Mouse (Mus musculus) midbrain, embryonic 12.5 days (tissue): ENCODE measurements around the gene Arhgef2. TPM values are rescaled to one million over a fixed set of nuclear protein-coding genes. Genes with fewer than 3 reads are reported as not detected.

Experiments
- ATAC-seq: fragments of 200-750 bp; cut with Nextera tagmentation; 2 replicates; pipeline ENCODE4 v1.8.0; 2017; ENCODE audit warnings: low read depth, moderate TSS enrichment, moderate library complexity; ENCODE audit not compliant: low FRiP score
- H3K27ac ChIP-seq: fragments of 300-500 bp; sonication (generic); replicated peaks from 2 replicates; pipeline ENCODE4 v1.5.1; 2016; ENCODE audit warnings: mild to moderate bottlenecking
- H3K27me3 ChIP-seq: fragments of 300-500 bp; sonication (generic); 2 replicates; pipeline ENCODE4 v1.6.1; 2016; ENCODE audit warnings: mild to moderate bottlenecking
- H3K36me3 ChIP-seq: fragments of 300-500 bp; sonication (generic); 2 replicates; pipeline ENCODE4 v1.6.1; 2016
- H3K4me1 ChIP-seq: fragments of 300-500 bp; sonication (generic); 2 replicates; pipeline ENCODE4 v1.6.1; 2016
- H3K4me2 ChIP-seq: fragments of 300-500 bp; sonication (generic); replicated peaks from 2 replicates; pipeline ENCODE4 v1.6.1; 2016; ENCODE audit warnings: mild to moderate bottlenecking, moderate library complexity
- H3K4me3 ChIP-seq: fragments of 300-500 bp; sonication (generic); 2 replicates; pipeline ENCODE4 v1.5.1; 2016; ENCODE audit warnings: mild to moderate bottlenecking
- H3K9ac ChIP-seq: fragments of 300-500 bp; sonication (generic); replicated peaks from 2 replicates; pipeline ENCODE4 v1.6.1; 2016; ENCODE audit warnings: mild to moderate bottlenecking, moderate library complexity
- H3K9me3 ChIP-seq: fragments of 300-500 bp; sonication (generic); 2 replicates; pipeline ENCODE4 v1.6.1; 2016; ENCODE audit warnings: mild to moderate bottlenecking
- WGBS: fragments of 180-500 bp; shearing (Covaris S2); methylation state at CpG from one replicate; pipeline ENCODE4 v1.1.7; 2016; 5-methylcytosine and 5-hydroxymethylcytosine counted together
- polyA plus RNA-seq: library from polyadenylated mRNA; unstranded; fragments of >200 nt; fragmentation: Nextera tagmentation; extraction: Ambion mirVana; gene quantifications from 2 replicates; pipeline ENCODE4 v1.2.1, GENCODE M21; 2016

Arhgef2 gene
- polyA plus RNA-seq, 1 experiment from 2014 or later: 143 TPM

- Histone ChIP-seq H3K9me3 (no peaks in the 10 kb centered on the region), H3K4me2 (no peak overlapping the region), H3K27ac (no peak overlapping the region), H3K36me3 (peaks cover 57% of the 10 kb centered on the region), H3K9ac (no peak overlapping the region), H3K27me3 (no peaks in the 10 kb centered on the region), H3K4me1 (no peaks in the 10 kb centered on the region), H3K4me3 (no peak overlapping the region)
- ATAC-seq: no peak
- 94% methylated on average over 14 of the region's 14 CpGs for WGBS
Measured at GRCm38 (mm10) chr3:88647779-88648413, 42.1 kb downstream of the Arhgef2 start.

DNA sequence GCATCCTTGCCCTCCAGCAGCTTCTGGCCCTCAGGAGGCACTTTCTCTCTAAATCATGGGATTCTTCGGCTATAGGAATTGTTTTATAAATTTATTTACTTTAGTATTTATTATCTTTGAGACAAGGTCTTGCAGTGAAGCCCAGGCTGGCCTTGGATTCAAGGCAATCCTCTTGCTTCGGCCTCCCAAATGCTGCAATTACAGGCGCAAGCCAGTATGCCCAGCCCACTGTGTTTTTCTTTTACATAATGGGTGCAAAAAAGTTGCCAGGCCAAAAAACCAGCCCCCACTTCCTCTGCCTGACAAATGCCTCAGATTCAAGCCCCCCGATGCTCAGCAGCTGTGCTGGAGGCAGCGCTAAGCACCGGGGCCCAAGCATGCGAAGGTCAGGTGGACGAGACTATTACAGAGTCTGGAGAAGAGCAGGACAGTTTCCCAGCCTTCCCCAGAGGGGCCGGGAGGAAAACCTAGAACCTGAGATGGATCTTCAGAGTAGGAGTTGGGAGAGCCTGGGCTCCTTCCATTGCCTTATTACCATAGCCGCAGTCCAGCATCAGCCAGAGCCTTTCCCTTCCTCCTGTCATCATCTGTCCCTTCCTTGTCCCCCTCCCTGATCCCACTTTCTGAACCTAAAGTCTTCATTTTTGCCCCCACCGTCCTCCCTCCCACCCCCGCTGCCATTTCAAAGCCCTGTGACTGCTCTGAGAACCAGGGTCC lies 42.8 kb downstream of the Arhgef2 start:
- 88% methylated on average over 12 of the region's 12 CpGs for WGBS
- Histone ChIP-seq H3K4me1 (no peaks in the 10 kb centered on the region), H3K27me3 (no peaks in the 10 kb centered on the region), H3K27ac (no peak overlapping the region), H3K36me3 (peaks cover 50% of the 10 kb centered on the region), H3K9ac (no peak overlapping the region), H3K9me3 (no peaks in the 10 kb centered on the region), H3K4me2 (no peak overlapping the region), H3K4me3 (no peak overlapping the region)
- no peak for ATAC-seq

DNA sequence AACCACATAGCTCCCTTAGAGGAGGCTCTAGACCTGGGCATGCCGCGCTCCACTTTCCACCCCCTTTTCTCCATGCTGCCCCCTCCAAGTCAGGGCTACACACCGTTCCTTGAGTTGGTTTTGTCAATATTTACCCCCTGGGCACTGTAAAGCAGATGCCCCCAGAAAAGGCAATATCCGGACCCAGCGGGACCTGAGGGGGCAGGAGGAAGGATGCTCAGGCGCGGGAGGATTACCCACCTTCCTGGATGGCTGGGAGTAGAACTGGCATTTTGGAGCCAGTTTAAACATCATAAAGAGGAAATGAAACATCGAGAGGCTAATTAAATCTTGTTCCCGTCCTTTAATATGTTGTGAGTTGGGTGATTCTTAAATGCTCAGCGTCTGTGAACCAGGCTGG lies 43.4 kb downstream of the Arhgef2 start:
- H3K27me3 ChIP-seq: no peaks in the 10 kb centered on the region
- H3K9me3 ChIP-seq: no peaks in the 10 kb centered on the region
- no peak overlapping the region for H3K27ac ChIP-seq
- ATAC-seq: no peak
- H3K4me3 ChIP-seq: no peak overlapping the region
- H3K4me1 ChIP-seq: no peaks in the 10 kb centered on the region
- H3K36me3 ChIP-seq: peaks cover 45% of the 10 kb centered on the region
- H3K4me2 ChIP-seq: no peak overlapping the region
- no peak overlapping the region for H3K9ac ChIP-seq
- WGBS: 86% methylated on average over 10 of the region's 10 CpGs

GRCm38 (mm10) chr3:88649967-88650366 lies 44.2 kb downstream of the Arhgef2 start:
- no peak overlapping the region for H3K4me3 ChIP-seq
- H3K27ac ChIP-seq: no peak overlapping the region
- peaks cover 37% of the 10 kb centered on the region for H3K36me3 ChIP-seq
- H3K9me3 ChIP-seq: no peaks in the 10 kb centered on the region
- H3K4me2 ChIP-seq: no peak overlapping the region
- H3K4me1 ChIP-seq: no peaks in the 10 kb centered on the region
- no peak for ATAC-seq
- no peak overlapping the region for H3K9ac ChIP-seq
- 96% methylated on average over 13 of the region's 13 CpGs for WGBS
- H3K27me3 ChIP-seq: no peaks in the 10 kb centered on the region

GRCm38 (mm10) chr3:88650713-88651504 lies 45.1 kb downstream of the Arhgef2 start:
- Histone ChIP-seq H3K9ac (no peak overlapping the region), H3K36me3 (peaks cover 27% of the 10 kb centered on the region), H3K27me3 (no peaks in the 10 kb centered on the region), H3K4me3 (no peak overlapping the region), H3K4me1 (no peaks in the 10 kb centered on the region), H3K4me2 (no peak overlapping the region), H3K9me3 (no peaks in the 10 kb centered on the region), H3K27ac (0 out of 2 replicates have a peak overlapping the region, but pooled peaks have one; percentile 30)
- no peak for ATAC-seq
- WGBS: 80% methylated on average over 13 of the region's 13 CpGs

DNA sequence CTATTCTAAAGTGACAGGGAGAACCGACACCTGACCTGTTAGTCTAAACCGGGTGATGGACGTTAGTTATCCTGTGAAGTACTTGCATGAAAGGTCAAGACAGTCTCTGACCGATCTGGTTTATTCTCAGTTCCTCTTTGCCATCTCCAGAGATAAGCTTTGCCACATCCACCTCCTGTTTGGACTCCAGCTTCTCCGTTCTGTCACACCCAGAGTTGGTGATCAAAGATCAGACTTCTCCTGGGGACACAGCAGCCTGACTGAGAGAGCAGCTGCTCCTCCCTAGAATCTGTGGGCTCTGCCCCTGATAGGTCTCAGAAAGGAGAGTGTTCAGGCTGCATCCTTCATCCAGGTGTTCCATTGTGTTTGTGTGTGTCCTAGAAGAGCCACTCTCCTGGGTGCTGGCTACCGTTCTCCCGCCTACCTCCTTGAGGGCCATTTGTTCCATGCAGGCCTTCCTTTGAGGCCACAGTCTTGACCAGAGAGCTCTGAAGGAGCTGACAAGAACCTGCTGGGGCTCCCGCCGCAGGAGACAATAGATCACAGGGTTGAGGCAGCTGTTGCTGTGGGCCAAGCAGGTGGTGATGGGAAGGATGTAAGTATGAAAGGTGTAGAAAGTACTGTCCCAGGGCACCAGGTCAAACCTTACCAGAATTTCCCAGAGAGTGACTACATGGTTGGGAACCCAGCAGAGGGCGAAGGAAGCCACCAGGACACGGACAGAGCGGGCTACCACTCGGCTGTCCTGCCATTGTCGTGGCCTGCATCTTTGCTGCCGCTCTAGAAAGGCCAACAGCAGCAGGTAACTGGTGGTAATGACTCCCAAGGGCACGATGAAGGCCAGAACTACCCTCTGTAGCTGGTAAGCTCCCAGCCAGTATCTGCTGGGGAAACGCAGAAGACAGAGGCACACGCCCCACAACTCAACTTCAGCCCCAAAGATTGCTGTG lies 46.2 kb downstream of the Arhgef2 start:
- 0 out of 2 replicates have a peak overlapping the region, but pooled peaks have one; percentile 0 for H3K27ac ChIP-seq
- H3K4me1 ChIP-seq: no peaks in the 10 kb centered on the region
- H3K4me2 ChIP-seq: no peak overlapping the region
- H3K9ac ChIP-seq: no peak overlapping the region
- peaks cover 17% of the 10 kb centered on the region for H3K36me3 ChIP-seq
- H3K27me3 ChIP-seq: no peaks in the 10 kb centered on the region
- no peaks in the 10 kb centered on the region for H3K9me3 ChIP-seq
- no peak for ATAC-seq
- H3K4me3 ChIP-seq: no peak overlapping the region
- WGBS: 86% methylated on average over 18 of the region's 18 CpGs

- no peaks in the 10 kb centered on the region for H3K4me1 ChIP-seq
- WGBS: 87% methylated on average over 17 of the region's 17 CpGs
- H3K4me3 ChIP-seq: no peak within 1 kb of the TSS
- no peak within 1 kb of the TSS for H3K9ac ChIP-seq
- no peak within 1 kb of the TSS for H3K4me2 ChIP-seq
- H3K9me3 ChIP-seq: no peaks in the 10 kb centered on the region
- 0 out of 2 replicates have a peak within 1 kb of the TSS, but pooled peaks have one; percentile 0 for H3K27ac ChIP-seq
- no peak for ATAC-seq
- H3K36me3 ChIP-seq: peaks cover 8% of the 10 kb centered on the region
- H3K27me3 ChIP-seq: no peaks in the 10 kb centered on the region
Measured at GRCm38 (mm10) chr3:88652846-88653515, 47.2 kb downstream of the Arhgef2 start, which contains the start of gene Rxfp4. Gene Rxfp4, minus strand, starts transcription at chr3:88653142.

GRCm38 (mm10) chr3:88653516-88654370 lies 48.0 kb downstream of the Arhgef2 start:
- Histone ChIP-seq H3K27ac (no peak overlapping the region), H3K9me3 (no peaks in the 10 kb centered on the region), H3K4me3 (no peak overlapping the region), H3K36me3 (no peaks in the 10 kb centered on the region; the same call in 1 of the 2 replicates), H3K4me2 (no peak overlapping the region), H3K4me1 (no peaks in the 10 kb centered on the region), H3K27me3 (no peaks in the 10 kb centered on the region), H3K9ac (no peak overlapping the region)
- ATAC-seq: no peak
- 87% methylated on average over 6 of the region's 6 CpGs for WGBS

- ATAC-seq: no peak
- Histone ChIP-seq H3K4me3 (no peak overlapping the region), H3K9me3 (no peaks in the 10 kb centered on the region), H3K36me3 (no peaks in the 10 kb centered on the region), H3K4me2 (no peak overlapping the region), H3K27ac (no peak overlapping the region), H3K9ac (no peak overlapping the region), H3K4me1 (no peaks in the 10 kb centered on the region), H3K27me3 (no peaks in the 10 kb centered on the region)
- WGBS: 91% methylated on average over 4 of the region's 4 CpGs
Measured at GRCm38 (mm10) chr3:88654621-88655020, 48.9 kb downstream of the Arhgef2 start.

GRCm38 (mm10) chr3:88655619-88656018 lies 49.9 kb downstream of the Arhgef2 start:
- Histone ChIP-seq H3K4me2 (no peak overlapping the region), H3K9me3 (no peaks in the 10 kb centered on the region), H3K4me3 (no peak overlapping the region), H3K36me3 (no peaks in the 10 kb centered on the region), H3K27ac (no peak overlapping the region), H3K9ac (no peak overlapping the region), H3K27me3 (no peaks in the 10 kb centered on the region), H3K4me1 (no peaks in the 10 kb centered on the region)
- ATAC-seq: no peak
- 77% methylated on average over 8 of the region's 8 CpGs for WGBS
